Mouse (Mus musculus): Measurements from ENCODE around the gene Pcf11. TPM values are rescaled to one million over a fixed set of nuclear protein-coding genes. Genes with fewer than 3 reads are reported as not detected.

The Pcf11 gene
- polyA plus RNA-seq, 1 experiment = 41.8 TPM

- Histone ChIP-seq H3K4me1 (ENCODE audit: control insufficient read depth, insufficient read depth, low read length) (no peaks in the 10 kb centered on the region), H3K4me3 (ENCODE audit: insufficient read depth, low read length) (no peak overlapping the region), H3K27ac (ENCODE audit: insufficient read depth, low read depth, low read length) (no peak overlapping the region)
- TF ChIP-seq POLR2A (IDR thresholded peaks at IDR 0.05; ENCODE audit: borderline replicate concordance, low read depth, low read length) = no peak
Measured at GRCm38 (mm10) chr7:92688299-92688669, 18.6 kb upstream of the Pcf11 start.

GRCm38 (mm10) chr7:92687556-92688298 is 18.0 kb upstream of the Pcf11 start:
- TF ChIP-seq CTCF (IDR thresholded peaks at IDR 0.05; ENCODE audit: low read depth, low read length) (no peak), POLR2A (IDR thresholded peaks at IDR 0.05; ENCODE audit: borderline replicate concordance, low read depth, low read length) (no peak)
- Histone ChIP-seq H3K27ac (ENCODE audit: insufficient read depth, low read depth, low read length) (no peak overlapping the region), H3K4me3 (ENCODE audit: insufficient read depth, low read length) (no peak overlapping the region), H3K4me1 (ENCODE audit: control insufficient read depth, insufficient read depth, low read length) (no peaks in the 10 kb centered on the region)

- Histone ChIP-seq H3K4me3 (ENCODE audit: insufficient read depth, low read length) (no peak overlapping the region), H3K27ac (ENCODE audit: insufficient read depth, low read depth, low read length) (no peak overlapping the region), H3K4me1 (ENCODE audit: control insufficient read depth, insufficient read depth, low read length) (peaks cover 6% of the 10 kb centered on the region)
- TF ChIP-seq CTCF (IDR thresholded peaks at IDR 0.05; ENCODE audit: low read depth, low read length) (no peak), POLR2A (IDR thresholded peaks at IDR 0.05; ENCODE audit: borderline replicate concordance, low read depth, low read length) (no peak)
Measured at GRCm38 (mm10) chr7:92677346-92677745, 7.6 kb upstream of the Pcf11 start.

- no peak for TF ChIP-seq CTCF (IDR thresholded peaks at IDR 0.05; ENCODE audit: low read depth, low read length)
- TF ChIP-seq POLR2A (IDR thresholded peaks at IDR 0.05; ENCODE audit: borderline replicate concordance, low read depth, low read length) = no peak
- H3K27ac ChIP-seq (ENCODE audit: insufficient read depth, low read depth, low read length) = no peak overlapping the region
- H3K4me1 ChIP-seq (ENCODE audit: control insufficient read depth, insufficient read depth, low read length) = peaks cover 9% of the 10 kb centered on the region
- no peak overlapping the region for H3K4me3 ChIP-seq (ENCODE audit: insufficient read depth, low read length)
Measured at GRCm38 (mm10) chr7:92675131-92675530, 5.4 kb upstream of the Pcf11 start.

- Histone ChIP-seq H3K4me1 (ENCODE audit: control insufficient read depth, insufficient read depth, low read length) (peaks cover 11% of the 10 kb centered on the region), H3K4me3 (ENCODE audit: insufficient read depth, low read length) (peak overlapping the region; percentile 81), H3K27ac (ENCODE audit: insufficient read depth, low read depth, low read length) (peak overlapping the region; percentile 66)
- TF ChIP-seq POLR2A (IDR thresholded peaks at IDR 0.05; ENCODE audit: borderline replicate concordance, low read depth, low read length) (no peak), CTCF (IDR thresholded peaks at IDR 0.05; ENCODE audit: low read depth, low read length) (no peak)
Measured at GRCm38 (mm10) chr7:92668791-92669506, 785 bp downstream of the Pcf11 start.

GRCm38 (mm10) chr7:92666274-92666820 is 3.4 kb downstream of the Pcf11 start:
- H3K27ac ChIP-seq (ENCODE audit: insufficient read depth, low read depth, low read length) = no peak overlapping the region
- TF ChIP-seq CTCF (IDR thresholded peaks at IDR 0.05; ENCODE audit: low read depth, low read length) = no peak
- no peak for TF ChIP-seq POLR2A (IDR thresholded peaks at IDR 0.05; ENCODE audit: borderline replicate concordance, low read depth, low read length)
- H3K4me1 ChIP-seq (ENCODE audit: control insufficient read depth, insufficient read depth, low read length) = peaks cover 11% of the 10 kb centered on the region
- H3K4me3 ChIP-seq (ENCODE audit: insufficient read depth, low read length) = no peak overlapping the region

- Histone ChIP-seq H3K4me3 (ENCODE audit: insufficient read depth, low read length) (no peak overlapping the region), H3K27ac (ENCODE audit: insufficient read depth, low read depth, low read length) (no peak overlapping the region), H3K4me1 (ENCODE audit: control insufficient read depth, insufficient read depth, low read length) (no peaks in the 10 kb centered on the region)
- TF ChIP-seq CTCF (IDR thresholded peaks at IDR 0.05; ENCODE audit: low read depth, low read length) (no peak), POLR2A (IDR thresholded peaks at IDR 0.05; ENCODE audit: borderline replicate concordance, low read depth, low read length) (no peak)
Measured at GRCm38 (mm10) chr7:92658050-92658449, 11.7 kb downstream of the Pcf11 start.

- no peak overlapping the region for H3K4me3 ChIP-seq (ENCODE audit: insufficient read depth, low read length)
- no peaks in the 10 kb centered on the region for H3K4me1 ChIP-seq (ENCODE audit: control insufficient read depth, insufficient read depth, low read length)
- H3K27ac ChIP-seq (ENCODE audit: insufficient read depth, low read depth, low read length) = no peak overlapping the region
- TF ChIP-seq POLR2A (IDR thresholded peaks at IDR 0.05; ENCODE audit: borderline replicate concordance, low read depth, low read length) (no peak), CTCF (IDR thresholded peaks at IDR 0.05; ENCODE audit: low read depth, low read length) (no peak)
Measured at GRCm38 (mm10) chr7:92656386-92656785, 13.3 kb downstream of the Pcf11 start.

GRCm38 (mm10) chr7:92653329-92653728 is 16.4 kb downstream of the Pcf11 start:
- no peak overlapping the region for H3K27ac ChIP-seq (ENCODE audit: insufficient read depth, low read depth, low read length)
- no peak overlapping the region for H3K4me3 ChIP-seq (ENCODE audit: insufficient read depth, low read length)
- TF ChIP-seq CTCF (IDR thresholded peaks at IDR 0.05; ENCODE audit: low read depth, low read length) (no peak), POLR2A (IDR thresholded peaks at IDR 0.05; ENCODE audit: borderline replicate concordance, low read depth, low read length) (no peak)
- H3K4me1 ChIP-seq (ENCODE audit: control insufficient read depth, insufficient read depth, low read length) = no peaks in the 10 kb centered on the region

- Histone ChIP-seq H3K4me1 (ENCODE audit: control insufficient read depth, insufficient read depth, low read length) (no peaks in the 10 kb centered on the region), H3K4me3 (ENCODE audit: insufficient read depth, low read length) (no peak overlapping the region), H3K27ac (ENCODE audit: insufficient read depth, low read depth, low read length) (no peak overlapping the region)
- no peak for TF ChIP-seq POLR2A (IDR thresholded peaks at IDR 0.05; ENCODE audit: borderline replicate concordance, low read depth, low read length)
- TF ChIP-seq CTCF (IDR thresholded peaks at IDR 0.05; ENCODE audit: low read depth, low read length) = no peak
Measured at GRCm38 (mm10) chr7:92647790-92648189, 21.9 kb downstream of the Pcf11 start.
